Mouse (Mus musculus): ENCODE measurements around the gene Cacna1e. TPM values are rescaled to one million over a fixed set of nuclear protein-coding genes. Genes with fewer than 3 reads are reported as not detected.

Gene Cacna1e
- total RNA-seq, 2 experiments from 2014 or later: 0.14 to 0.26 TPM

GRCm38 (mm10) chr1:154836473-154836872, 47.8 kb downstream of the Cacna1e start:
- DNase-seq: no peak

GRCm38 (mm10) chr1:154832168-154832539, 52.1 kb downstream of the Cacna1e start:
- no peak for DNase-seq

GRCm38 (mm10) chr1:154831269-154832167, 52.8 kb downstream of the Cacna1e start:
- no peak for DNase-seq

- DNase-seq: no peak
Observed at GRCm38 (mm10) chr1:154830051-154830450, 54.2 kb downstream of the Cacna1e start.

- no peak for DNase-seq
Observed at GRCm38 (mm10) chr1:154823098-154823497, 61.2 kb downstream of the Cacna1e start.

- DNase-seq: no peak
Observed at GRCm38 (mm10) chr1:154820422-154820821, 63.9 kb downstream of the Cacna1e start.

- no peak for DNase-seq
Observed at GRCm38 (mm10) chr1:154819960-154820359, 64.3 kb downstream of the Cacna1e start.

- no peak for DNase-seq
Observed at GRCm38 (mm10) chr1:154818742-154819141, 65.6 kb downstream of the Cacna1e start.

GRCm38 (mm10) chr1:154816836-154817235, 67.5 kb downstream of the Cacna1e start:
- no peak for DNase-seq

GRCm38 (mm10) chr1:154816267-154816666, 68.0 kb downstream of the Cacna1e start:
- no peak for DNase-seq

GRCm38 (mm10) chr1:154805742-154806141, 78.6 kb downstream of the Cacna1e start:
- DNase-seq: no peak

- DNase-seq: no peak
Observed at GRCm38 (mm10) chr1:154805038-154805437, 79.3 kb downstream of the Cacna1e start.

- peak; percentile 21 for DNase-seq
Observed at GRCm38 (mm10) chr1:154802301-154802904, 81.9 kb downstream of the Cacna1e start.

GRCm38 (mm10) chr1:154799257-154799656, 85.0 kb downstream of the Cacna1e start:
- no peak for DNase-seq

- DNase-seq: no peak
Observed at GRCm38 (mm10) chr1:154798771-154799170, 85.5 kb downstream of the Cacna1e start.

GRCm38 (mm10) chr1:154796685-154797084, 87.6 kb downstream of the Cacna1e start:
- peak; percentile 53 for DNase-seq

GRCm38 (mm10) chr1:154794518-154794951, 89.8 kb downstream of the Cacna1e start:
- no peak for DNase-seq

GRCm38 (mm10) chr1:154791544-154792174, 92.6 kb downstream of the Cacna1e start:
- DNase-seq: no peak

GRCm38 (mm10) chr1:154788491-154788890, 95.8 kb downstream of the Cacna1e start:
- no peak for DNase-seq

GRCm38 (mm10) chr1:154788069-154788468, 96.2 kb downstream of the Cacna1e start:
- peak; percentile 88 for DNase-seq

- no peak for DNase-seq
Observed at GRCm38 (mm10) chr1:154787418-154787817, 96.9 kb downstream of the Cacna1e start.

GRCm38 (mm10) chr1:154786243-154786669, 98.0 kb downstream of the Cacna1e start:
- DNase-seq: peak; percentile 85

GRCm38 (mm10) chr1:154784862-154785261, 99.4 kb downstream of the Cacna1e start:
- no peak for DNase-seq
